Mouse (Mus musculus) cerebellum, postnatal 4 days (tissue): ENCODE results near the gene Lin37.

Experiments
- DNase-seq, 2 experiments: peaks; one replicate each; pipeline ENCODE4 v3.0.0; 2022; ENCODE audit warnings: low spot score in 2 of 2, mixed read lengths in 1 of 2

The Lin37 gene

DNA sequence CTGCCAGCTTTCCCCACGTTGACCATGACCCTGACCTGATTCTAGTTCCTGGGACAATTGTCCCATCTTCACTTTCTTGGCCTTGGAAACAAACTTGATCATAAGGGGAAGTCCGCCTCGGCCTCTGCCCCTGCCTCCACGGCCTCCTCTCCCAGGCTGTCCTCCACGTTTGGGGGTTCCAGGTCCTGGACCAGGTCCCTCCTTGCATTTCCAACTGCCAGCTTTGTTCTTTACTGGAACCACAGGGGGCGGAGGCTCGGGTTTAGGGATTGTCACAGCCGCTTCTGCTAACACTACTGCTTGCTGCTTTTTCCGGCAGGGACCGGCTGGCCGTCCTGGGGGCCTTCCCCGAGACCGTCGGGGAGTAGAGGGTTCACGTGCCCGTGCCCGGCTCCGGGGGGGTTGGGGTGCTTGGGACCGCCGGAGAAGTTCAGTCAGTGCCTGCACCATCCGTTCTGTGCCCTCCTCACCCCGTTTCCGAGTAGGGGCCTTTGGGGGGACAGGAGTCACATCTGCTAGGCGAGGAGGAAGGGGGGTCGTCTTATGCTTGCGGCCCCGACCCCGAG is 26.9 kb upstream of the Lin37 start:
- DNase-seq: no peak

DNA sequence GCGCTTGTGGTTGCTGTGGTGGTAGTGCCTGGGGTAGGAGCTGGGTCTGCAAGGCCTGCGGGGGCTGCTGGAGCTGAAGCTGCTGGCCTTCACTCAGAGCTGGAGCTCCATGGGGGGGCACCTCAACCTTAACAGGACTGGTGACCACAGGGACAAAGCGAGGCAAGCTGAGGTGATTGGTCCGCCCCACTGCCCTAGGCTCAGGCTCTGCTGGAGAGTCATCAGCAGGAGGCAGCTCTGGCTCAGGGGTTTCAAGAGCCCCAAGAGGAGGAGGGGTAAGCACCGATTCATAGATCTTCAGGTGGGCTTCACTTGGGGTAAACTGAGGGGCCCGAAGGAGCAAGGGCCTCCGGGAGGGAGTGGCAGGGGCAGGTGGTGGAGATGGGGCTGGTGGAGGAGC is 25.5 kb upstream of the Lin37 start:
- DNase-seq: no peak

DNA sequence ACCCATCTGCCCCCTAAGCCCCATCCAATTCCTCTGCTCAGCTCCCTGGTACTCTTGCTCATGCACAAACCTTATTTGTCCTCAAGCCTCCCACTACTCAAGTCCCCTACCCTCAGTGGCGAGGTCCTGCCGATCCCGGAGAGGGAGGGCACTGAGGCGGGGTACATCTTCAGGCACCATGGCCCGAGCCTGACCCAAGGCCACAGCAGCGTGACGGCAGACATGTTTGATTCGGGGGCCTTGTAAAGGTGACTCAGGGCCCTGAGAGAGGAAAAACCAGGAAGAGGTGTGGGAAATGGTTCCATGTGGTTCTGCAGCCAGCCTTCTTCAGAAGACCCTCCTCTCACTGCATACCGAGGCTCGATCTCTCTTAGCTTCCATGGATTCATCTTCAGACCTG is 24.7 kb upstream of the Lin37 start:
- no peak for DNase-seq

DNA sequence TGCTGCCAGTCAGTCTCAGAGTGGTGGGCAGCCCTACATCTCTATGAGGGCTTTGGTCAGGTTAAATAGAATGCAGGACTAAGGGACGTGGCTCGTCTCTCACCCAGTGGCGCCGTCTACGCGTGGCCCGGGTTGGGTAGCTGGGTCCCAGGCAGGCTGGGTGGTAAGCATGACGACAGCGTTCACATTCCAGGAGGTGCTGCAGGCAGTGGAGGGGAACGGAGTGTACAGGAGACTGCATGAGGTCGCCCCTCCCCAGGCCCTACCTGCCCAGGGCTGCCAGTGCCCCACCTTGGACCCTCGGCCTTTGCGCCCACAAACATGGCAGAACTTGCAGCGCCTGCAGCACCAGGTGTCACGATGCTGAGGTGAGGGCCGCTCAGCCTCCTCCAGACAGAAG is 21.9 kb upstream of the Lin37 start:
- DNase-seq: no peak

DNA sequence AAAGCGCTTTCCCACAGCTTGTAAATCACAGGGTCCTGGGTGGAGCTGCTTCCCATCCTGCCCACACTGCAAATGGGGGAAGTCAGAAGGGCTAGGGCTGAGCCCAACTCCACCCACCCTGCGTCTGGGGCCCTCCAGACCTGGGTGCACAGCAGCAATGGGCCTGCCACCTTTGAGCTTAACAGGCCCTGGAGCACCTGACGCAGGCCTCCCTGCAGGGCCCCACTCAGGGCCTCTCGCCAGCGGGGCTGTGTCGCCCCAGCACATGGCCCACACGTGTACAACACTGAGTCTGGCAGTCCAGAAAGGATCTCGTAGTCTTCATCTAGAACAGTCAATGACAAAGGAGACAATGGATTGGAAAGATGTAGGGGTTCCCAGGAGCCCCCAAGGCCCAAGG is 20.3 kb upstream of the Lin37 start:
- no peak for DNase-seq

DNA sequence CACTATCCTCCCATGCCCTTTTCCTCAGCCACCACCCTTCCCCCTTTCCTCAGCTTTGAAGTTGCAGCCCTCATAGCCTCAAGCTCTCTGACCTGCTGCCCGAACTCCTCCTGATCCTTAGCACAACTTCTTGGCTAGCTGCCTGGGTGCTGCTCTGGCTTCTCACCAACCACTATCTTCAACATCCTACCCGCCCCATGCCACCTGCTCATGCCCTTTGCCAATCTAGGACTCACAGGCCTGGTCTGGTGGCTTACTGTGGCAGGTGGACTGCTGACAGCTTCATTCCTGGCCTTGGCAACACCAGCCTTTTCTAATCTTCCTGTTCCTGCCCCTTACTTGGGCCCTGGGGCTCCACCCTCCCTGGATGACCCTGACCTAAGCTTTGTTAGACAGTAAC is 13.3 kb upstream of the Lin37 start:
- no peak for DNase-seq

DNA sequence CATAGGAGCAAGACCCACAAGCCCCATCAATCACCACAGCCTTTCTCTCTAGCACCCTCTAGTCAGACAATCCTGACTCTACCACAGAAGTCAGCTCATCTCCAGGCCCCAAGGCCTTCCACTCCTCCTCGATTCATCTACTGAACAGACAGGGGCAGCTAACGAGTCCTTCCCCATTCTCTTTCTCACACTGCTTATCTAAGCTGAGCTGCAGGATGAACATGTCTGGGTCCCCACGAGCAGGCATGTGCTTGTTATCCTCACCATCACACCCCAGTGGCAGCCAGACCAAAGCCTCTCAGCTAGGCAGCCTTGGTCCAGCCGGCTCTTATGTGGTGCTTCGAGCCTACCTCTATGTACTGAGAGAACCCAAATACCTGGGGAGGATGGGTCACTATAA is 12.8 kb upstream of the Lin37 start:
- DNase-seq: no peak

DNA sequence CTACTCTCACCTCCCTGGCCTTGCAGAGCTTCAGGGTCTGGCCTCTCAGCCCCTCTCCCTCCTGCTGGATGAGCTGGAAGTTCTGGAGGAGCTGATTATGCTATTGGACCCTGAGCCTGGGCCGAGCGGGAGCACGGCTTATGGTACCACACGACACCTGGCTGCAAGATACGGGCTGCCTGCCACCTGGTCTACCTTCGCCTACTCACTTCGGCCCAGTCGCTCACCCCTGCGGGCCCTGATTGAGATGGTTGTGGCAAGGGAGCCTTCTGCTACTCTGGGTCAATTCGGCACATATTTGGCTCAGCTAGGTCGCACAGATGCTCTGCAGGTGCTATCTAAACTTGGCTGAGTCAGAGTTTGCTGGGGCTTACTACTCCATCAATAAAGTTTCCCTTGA is 7.9 kb upstream of the Lin37 start:
- no peak for DNase-seq

DNA sequence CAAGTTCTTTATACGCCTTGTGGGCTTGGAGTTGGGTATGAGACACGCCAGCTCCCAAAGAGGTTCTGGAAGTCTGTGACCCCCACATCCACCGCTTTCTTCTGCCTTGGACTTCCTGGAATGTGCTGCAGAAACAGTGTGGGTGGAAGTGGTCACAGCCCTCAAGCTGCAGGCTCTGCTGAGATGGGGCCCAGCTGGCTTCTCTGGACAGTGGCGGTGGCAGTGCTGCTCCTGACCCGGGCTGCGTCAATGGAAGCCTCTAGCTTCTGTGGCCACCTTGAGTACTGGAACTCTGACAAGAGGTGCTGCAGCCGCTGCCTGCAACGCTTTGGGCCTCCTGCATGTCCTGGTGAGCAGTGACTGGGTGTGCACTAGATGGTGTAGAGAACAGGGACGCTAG is 6.4 kb upstream of the Lin37 start:
- DNase-seq: no peak

DNA sequence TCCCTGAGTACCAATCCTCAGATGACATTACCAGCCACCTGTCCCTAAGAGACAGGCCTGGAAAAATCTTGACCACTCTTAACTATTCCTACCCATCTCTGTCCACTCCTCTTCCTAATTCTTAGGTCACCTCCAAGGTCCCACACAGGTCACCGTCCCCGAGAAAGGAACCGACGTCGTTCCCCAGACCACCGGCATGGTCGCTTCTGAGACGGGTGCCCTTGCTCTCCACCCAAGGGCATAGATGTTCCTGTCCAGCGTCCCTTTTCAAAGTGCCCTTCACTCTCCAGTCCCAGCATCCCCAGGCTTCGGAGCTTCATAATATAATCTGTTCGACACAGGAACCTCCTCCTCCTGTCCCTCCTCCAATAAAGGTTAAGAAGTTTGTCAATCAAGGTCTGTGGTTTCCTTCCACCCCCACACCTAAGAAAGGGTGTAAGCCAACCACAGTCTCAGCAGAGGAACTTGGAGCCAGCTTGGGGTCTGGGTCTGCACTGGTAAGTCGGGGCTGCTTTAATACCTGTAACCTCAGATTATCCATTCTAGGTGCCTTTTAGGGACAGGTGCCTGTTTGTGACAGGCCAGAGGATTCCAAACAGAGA is 5.4 kb upstream of the Lin37 start, which contains the start of gene Igflr1:
Gene Igflr1 (plus strand): TSS at position 458 of the 602 bp plus-strand sequence.
- no peak for DNase-seq

DNA sequence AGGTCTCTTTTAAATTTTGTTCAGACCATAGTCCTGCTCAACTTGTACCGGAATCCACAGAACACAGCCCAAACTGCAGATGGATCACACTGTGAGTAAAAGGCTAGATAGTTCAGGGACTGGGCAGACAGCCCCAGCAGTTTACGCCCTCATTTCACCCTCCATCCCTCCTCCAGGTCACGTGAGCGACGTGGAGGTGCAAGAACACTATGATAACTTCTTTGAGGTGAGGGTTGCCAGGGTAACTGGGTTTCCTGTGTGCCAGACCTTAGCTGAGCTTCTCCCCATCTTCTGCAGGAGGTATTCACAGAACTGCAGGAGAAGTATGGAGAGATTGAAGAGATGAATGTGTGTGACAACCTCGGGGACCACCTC is 4.3 kb upstream of the Lin37 start:
- no peak for DNase-seq

DNA sequence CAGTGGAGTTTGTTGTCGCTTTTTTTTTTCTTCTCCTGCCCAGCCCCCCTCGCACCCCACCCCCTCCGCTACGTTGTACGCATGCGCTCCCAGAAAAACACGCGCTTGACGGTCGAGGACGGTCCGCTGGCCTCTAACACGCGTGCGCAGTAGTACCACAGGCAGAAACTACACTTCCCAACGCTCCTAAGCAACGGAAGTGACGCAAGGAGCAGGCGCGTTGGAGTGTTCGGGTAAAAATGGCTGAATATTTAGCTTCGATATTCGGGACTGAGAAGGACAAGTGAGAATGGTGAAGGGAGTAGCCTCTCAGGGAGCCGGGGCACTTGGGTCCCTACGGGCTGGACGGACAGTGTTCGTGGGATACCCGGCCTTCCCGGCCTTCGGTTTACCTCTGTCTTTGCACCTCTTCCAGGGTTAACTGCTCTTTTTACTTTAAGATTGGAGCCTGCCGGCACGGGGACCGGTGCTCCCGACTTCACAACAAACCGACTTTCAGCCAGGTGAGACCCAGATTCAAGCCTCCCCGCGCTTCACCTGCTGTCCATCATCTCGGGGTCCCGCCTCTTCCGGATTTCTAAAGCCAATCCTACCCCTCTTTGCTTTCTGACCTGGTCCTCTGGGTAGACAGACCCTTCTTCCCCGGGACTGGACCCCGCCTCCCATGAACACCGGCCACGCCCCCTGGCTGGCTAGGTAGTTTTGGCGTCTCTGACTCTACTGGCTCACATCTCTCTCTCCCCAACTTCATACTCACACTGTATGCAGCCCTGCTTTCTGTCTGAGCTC is 3.7 kb upstream of the Lin37 start, which contains the start of the genes U2af1l4, Gm49396 and Psenen:
Gene U2af1l4 (plus strand): TSS at position 185 of the 789 bp plus-strand sequence.
Gene Gm49396 (plus strand): TSS at position 228 of the 789 bp plus-strand sequence.
Gene Psenen (minus strand): TSS at position 511 of the 789 bp plus-strand sequence.
- DNase-seq: peak; percentile 89 to 95

DNA sequence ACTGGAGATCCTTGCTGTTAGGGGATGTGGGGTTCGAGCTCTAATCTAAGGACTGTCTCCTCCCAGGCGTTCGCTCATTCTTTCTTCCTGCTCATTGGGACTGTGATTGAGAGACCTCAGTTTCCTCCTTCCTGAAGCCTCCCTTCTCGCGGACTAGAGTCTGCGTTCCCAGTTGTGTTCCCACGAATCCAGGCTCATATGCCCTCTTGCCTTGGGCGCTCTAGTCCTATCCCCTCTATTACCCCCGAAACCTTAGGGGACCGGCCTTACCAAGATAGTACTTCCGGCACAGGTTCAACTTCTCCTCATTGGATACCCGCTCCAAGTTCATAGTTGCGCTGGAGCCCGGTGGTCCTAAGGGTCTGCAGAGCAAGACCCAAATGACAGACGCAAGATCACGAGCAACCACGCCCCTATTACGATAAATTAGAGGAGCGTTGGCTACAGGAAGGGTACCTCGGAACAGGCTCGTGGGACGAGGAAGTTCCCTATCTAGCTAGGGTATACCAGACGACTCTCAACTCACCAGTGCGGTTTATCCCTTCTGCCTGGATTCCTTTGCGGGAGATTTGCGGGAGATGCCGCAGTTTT is 3.0 kb upstream of the Lin37 start:
- DNase-seq: no peak

DNA sequence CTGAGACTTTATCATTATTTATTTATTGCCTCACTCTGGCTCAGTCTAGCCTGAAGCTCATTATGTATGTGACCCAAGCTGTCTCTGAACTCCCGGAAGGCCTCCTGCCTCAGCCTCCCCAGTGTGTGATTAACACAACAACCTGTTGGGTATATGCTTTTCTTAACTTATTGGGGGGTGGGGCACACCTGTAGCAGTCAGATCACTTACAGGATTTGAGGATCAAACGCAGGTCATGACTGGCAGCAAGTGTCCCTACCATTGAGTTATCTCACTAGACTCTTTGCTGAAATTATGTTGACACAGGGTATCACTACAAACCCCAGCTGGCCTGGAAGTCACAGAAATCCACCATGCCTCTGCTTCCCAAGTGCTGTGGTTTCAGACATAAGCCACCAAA is 658 bp upstream of the Lin37 start:
- DNase-seq: no peak

DNA sequence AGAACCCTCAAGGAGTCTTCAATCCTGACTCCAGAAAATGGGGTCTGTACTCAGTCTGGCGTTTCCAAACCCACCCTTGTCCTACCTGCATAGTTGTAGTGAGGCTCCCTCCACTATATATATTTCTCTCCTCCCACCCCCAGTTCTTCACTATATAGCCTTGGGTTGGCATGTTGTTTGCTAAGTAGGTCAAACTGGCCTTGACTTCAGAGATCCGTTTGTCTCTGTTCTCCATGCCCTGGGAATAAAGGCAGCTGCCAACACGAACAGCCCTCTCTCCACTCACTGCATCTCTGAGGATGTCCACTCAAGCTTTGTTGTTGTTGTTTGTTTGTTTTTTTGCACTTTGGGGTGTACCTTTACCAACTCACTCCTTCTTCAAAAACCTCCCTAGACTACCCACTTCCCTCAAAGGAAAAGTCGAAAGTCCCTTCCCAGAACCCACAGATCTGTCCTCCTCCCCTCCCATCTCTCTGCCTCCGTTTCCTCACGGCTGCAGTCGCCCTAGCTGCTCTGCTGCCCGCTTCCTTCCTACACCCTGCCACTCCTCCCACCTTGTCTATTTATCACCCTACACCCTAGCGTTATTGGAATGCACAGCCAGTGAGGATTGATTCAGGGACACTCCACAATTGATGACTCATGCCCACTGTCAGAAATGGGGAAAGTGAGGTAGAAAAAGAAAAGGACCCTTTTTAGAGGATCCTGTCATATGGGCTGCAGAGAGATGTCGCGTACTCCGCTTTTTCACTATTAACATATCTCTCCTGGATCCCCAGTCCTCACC is 789 bp downstream of the Lin37 start:
- no peak for DNase-seq

DNA sequence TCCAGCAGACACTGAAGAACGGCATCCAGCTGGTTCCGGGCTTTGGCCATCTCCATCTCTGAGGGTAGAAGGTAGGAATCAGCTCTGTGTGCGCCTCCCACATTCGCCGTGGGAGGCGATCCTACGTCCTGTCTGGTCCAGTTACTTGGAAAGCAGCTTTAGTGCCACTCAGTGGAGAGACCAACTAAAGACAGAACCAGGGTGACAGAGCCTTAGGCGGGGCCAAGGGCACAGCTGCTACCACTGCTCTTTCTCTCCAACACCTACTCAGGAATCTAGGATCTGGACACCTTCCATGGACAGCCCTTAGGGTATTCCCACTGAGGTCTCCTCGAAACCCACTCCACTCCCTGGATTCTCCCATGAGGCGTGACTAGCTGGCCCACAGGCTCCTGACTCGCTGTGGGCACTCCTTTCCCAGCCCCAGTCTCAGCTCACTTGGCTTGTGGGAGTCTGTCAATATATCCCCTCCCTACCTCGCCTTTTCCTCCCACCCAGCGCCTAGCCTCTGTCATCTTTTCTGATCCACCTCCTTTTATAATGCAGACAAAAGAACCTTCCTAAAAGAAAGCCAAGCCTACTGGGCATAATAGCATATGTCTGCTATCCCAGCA is 1.6 kb downstream of the Lin37 start:
- DNase-seq: no peak

DNA sequence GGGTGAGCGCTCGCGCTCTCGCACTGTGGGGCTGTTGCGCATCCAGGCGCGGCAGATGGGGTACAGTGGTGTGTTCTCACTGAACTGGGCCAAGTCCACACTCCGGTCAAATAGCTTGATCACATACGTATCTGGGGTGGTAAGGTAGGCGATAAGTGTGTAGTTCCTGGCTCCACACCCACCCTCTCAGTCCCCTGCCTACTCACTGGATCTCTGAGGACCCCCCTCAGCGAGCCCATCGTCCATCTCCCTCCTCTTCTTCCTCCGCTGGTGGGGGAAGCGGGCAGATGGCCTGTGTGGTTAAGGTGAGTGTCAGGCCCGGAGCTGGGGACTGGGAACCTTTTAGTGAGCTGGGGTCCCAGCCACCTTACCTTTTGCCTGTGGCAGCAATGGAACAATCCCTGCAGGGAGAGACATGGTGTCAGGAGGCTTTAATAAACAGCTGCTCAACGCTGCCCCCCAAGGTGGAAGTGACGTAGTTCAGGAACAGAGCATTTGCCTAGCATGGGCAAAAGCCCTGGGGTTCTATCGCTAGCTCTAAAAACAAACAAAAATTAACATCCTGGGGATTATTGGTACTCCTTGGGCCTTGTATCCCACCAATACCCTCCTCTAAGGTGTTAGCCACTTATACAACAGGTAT is 2.6 kb downstream of the Lin37 start:
- DNase-seq: no peak

DNA sequence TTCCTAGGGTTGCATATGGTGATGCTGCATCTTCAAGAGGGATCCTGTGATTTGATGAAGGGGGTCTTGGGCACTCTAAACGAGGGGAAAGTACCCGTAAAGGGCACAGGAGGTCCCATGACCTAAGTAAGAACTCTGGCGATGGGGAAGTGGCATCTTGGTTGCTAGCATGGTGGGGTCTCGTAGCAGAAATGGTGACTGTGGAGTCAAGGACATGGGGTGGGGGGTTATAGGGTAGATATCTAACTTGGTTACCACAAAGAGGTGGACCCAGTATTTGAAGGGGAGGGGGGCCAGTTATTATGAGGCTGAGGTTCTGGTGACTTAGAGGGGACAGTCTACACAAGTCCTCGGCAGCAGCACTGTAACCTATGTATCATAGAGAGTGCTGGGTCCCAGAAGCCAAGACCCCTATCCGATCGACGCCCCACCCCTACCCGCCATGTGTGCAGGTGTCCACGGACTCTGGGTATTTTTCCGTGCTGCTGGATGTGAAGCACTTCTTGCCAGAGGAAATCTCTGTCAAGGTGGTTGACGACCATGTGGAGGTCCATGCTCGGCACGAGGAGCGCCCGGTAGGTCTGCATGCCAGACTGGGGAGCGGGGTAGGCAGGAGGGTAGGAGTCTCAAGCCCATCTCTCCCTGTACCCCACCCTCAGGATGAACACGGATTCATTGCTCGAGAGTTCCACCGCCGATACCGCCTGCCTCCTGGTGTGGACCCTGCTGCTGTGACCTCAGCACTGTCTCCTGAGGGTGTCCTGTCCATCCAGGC is 5.6 kb downstream of the Lin37 start:
- no peak for DNase-seq

DNA sequence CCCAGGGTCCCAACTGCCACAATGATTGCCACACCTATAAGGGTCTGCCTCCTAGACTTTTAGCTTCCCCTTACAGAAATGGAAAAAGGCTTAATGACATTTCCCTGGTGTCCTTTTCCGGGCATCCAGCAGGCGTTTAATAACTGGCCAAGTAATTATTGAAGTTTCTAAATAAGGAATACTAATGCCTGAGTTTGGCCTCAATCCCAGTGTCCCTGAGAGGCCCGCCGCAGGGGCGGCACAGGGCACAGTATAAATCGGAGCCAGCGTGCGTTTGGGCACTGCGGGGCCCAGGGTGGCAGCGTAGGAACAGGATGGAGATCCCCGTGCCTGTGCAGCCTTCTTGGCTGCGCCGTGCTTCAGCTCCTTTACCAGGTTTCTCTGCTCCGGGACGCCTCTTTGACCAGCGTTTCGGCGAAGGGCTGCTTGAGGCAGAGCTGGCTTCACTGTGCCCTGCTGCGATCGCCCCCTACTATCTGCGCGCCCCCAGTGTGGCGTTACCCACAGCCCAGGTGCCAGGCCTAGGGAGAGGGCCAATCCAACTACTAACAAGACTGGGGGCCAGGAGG is 6.5 kb downstream of the Lin37 start:
- DNase-seq: no peak
